8 mouse cellular contexts compared by ENCODE assay signal in the genomic region with DNA sequence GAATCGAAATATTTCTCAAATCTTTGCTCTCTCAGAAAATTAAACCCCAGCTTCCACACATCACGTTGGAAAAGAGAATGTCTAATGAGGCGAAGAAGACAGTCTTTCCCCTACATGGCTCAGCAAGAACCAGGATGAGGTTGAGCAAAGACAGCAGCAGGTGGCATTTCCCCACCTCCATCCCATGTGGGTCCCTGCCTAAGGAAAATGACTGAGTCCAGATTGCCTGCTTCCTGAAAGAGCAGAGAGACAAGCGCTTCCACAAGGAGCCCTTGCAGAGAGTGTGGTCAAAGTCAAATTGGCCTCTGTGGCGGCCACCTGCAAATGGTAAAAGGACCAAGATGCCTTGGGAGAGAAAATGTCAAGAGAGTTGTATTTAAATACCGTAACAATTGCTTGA. TPM values are rescaled to one million over a fixed set of nuclear protein-coding genes. Genes with fewer than 3 reads are reported as not detected.
DNase-seq lines count a peak whose midpoint lies in the region; ATAC-seq and TF ChIP-seq lines count a peak whose summit lies in the region.

No protein-coding gene starts in this region.

- WGBS in lung, postnatal 0 days = 71% methylated on average over 6 of the region's 6 CpGs
- 75% methylated on average over 6 of the region's 6 CpGs for WGBS in lung, adult 2 months
- 68% methylated on average over 6 of the region's 6 CpGs for WGBS in limb, embryonic 12.5 days
- WGBS in stomach, embryonic 16.5 days = 67% methylated on average over 6 of the region's 6 CpGs

- no peak overlapping the region for H3K4me2 ChIP-seq in lung, postnatal 0 days (replicated peaks; ENCODE audit: low read depth, low read length)
- peak overlapping the region; percentile 90 for H3K4me2 ChIP-seq in limb, embryonic 12.5 days
- H3K4me2 ChIP-seq in stomach, embryonic 16.5 days (ENCODE audit: low read depth, low read length) = peak overlapping the region; percentile 89

- H3K27me3 ChIP-seq in lung, postnatal 0 days (replicated peaks; ENCODE audit: insufficient read depth, low read length) = no peaks in the 10 kb centered on the region
- no peaks in the 10 kb centered on the region for H3K27me3 ChIP-seq in limb, embryonic 12.5 days
- no peaks in the 10 kb centered on the region for H3K27me3 ChIP-seq in stomach, embryonic 16.5 days (ENCODE audit: control insufficient read depth, insufficient read depth, low read length)

- no peak for DNase-seq in gastrocnemius, adult 2 months
- DNase-seq in gastrocnemius, postnatal 4 days (ENCODE audit: low spot score in 2 of 2) = no peak
- no peak for DNase-seq in lung, postnatal 0 days (ENCODE audit: low spot score)
- no peak for DNase-seq in lung, adult 2 months
- no peak for DNase-seq in adrenal gland, postnatal 14 days
- no peak for DNase-seq in c-Kit-positive CD71-positive TER-119-positive erythroid progenitor cells, embryonic 14.5 days (ENCODE audit: low spot score)

- TF ChIP-seq CTCF in gastrocnemius, adult 2 months (IDR thresholded peaks at IDR 0.05) = no peak
- TF ChIP-seq CTCF in lung, postnatal 0 days (IDR thresholded peaks at IDR 0.05) = no peak
- TF ChIP-seq CTCF in lung, adult 2 months (IDR thresholded peaks at IDR 0.05; ENCODE audit: insufficient read depth, low read length) = no peak

- TF ChIP-seq POLR2A in lung, adult 2 months (IDR thresholded peaks at IDR 0.05; ENCODE audit: borderline replicate concordance, extremely low read depth, low read depth, low read length) = no peak

- H3K4me1 ChIP-seq in lung, postnatal 0 days (ENCODE audit: insufficient read depth, low read depth, low read length) = peaks cover 30% of the 10 kb centered on the region
- peaks cover 32% of the 10 kb centered on the region for H3K4me1 ChIP-seq in lung, adult 2 months (ENCODE audit: control insufficient read depth, insufficient read depth, low read length)
- H3K4me1 ChIP-seq in limb, embryonic 12.5 days (replicated peaks) = peaks cover 79% of the 10 kb centered on the region
- peaks cover 57% of the 10 kb centered on the region for H3K4me1 ChIP-seq in stomach, embryonic 16.5 days (ENCODE audit: control insufficient read depth, insufficient read depth, low read length)

- no peaks in the 10 kb centered on the region for H3K36me3 ChIP-seq in lung, postnatal 0 days (ENCODE audit: insufficient read depth, low read length)
- H3K36me3 ChIP-seq in limb, embryonic 12.5 days = no peaks in the 10 kb centered on the region
- no peaks in the 10 kb centered on the region for H3K36me3 ChIP-seq in stomach, embryonic 16.5 days (ENCODE audit: control insufficient read depth, insufficient read depth, low read length)

- H3K4me3 ChIP-seq in gastrocnemius, adult 2 months = peak overlapping the region; percentile 93
- no peak overlapping the region for H3K4me3 ChIP-seq in lung, postnatal 0 days (ENCODE audit: low read depth, low read length)
- H3K4me3 ChIP-seq in lung, adult 2 months (replicated peaks; ENCODE audit: extremely low read depth, low read depth, low read length) = no peak overlapping the region
- peak overlapping the region; percentile 85; the same call in 1 of the 2 replicates for H3K4me3 ChIP-seq in limb, embryonic 12.5 days (replicated peaks)
- H3K4me3 ChIP-seq in stomach, embryonic 16.5 days (replicated peaks; ENCODE audit: low read length) = no peak overlapping the region

- H3K9ac ChIP-seq in lung, postnatal 0 days (replicated peaks; ENCODE audit: low read depth) = no peak overlapping the region
- no peak overlapping the region for H3K9ac ChIP-seq in limb, embryonic 12.5 days (replicated peaks)
- H3K9ac ChIP-seq in stomach, embryonic 16.5 days (ENCODE audit: low read length) = peak overlapping the region; percentile 40; the same call in 1 of the 2 replicates

- ATAC-seq in lung, postnatal 0 days = no peak
- ATAC-seq in limb, embryonic 12.5 days (ENCODE audit: insufficient number of reproducible peaks, insufficient read depth, low FRiP score, low TSS enrichment, low read depth) = no peak
- no peak for ATAC-seq in stomach, embryonic 16.5 days (ENCODE audit: insufficient read depth, low FRiP score)

- peak overlapping the region; percentile 97 for H3K27ac ChIP-seq in gastrocnemius, adult 2 months
- H3K27ac ChIP-seq in lung, postnatal 0 days (ENCODE audit: low read length) = peak overlapping the region; percentile 32; the same call in 1 of the 2 replicates
- H3K27ac ChIP-seq in limb, embryonic 12.5 days = no peak overlapping the region
- H3K27ac ChIP-seq in stomach, embryonic 16.5 days (ENCODE audit: low read length) = peak overlapping the region; percentile 89

- TF ChIP-seq EP300 in lung, postnatal 0 days (IDR thresholded peaks at IDR 0.05) = no peak

- H3K9me3 ChIP-seq in lung, postnatal 0 days (ENCODE audit: low read length) = no peaks in the 10 kb centered on the region
- H3K9me3 ChIP-seq in limb, embryonic 12.5 days = no peaks in the 10 kb centered on the region
- H3K9me3 ChIP-seq in stomach, embryonic 16.5 days (replicated peaks; ENCODE audit: control insufficient read depth, low read length) = no peaks in the 10 kb centered on the region

- intact Hi-C loops in gastrocnemius, adult 2 months (cut with DNase I) = no loop called here

RNA-seq across cellular contexts. Expression of gene Ankrd13b, which starts 1.0 kb away (rescaled TPM):
- total RNA-seq in gastrocnemius, adult 2 months (2021) = 10 to 100 TPM in 1 of 2 experiments, 1 to 10 TPM in 1; 9.5 to 10.8 TPM
- 10 to 100 TPM; 13.0 to 13.8 TPM for total RNA-seq in gastrocnemius, postnatal 4 days (2021)
- polyA plus RNA-seq in lung, postnatal 0 days (2015; fragmentation: Nextera tagmentation; extraction: Ambion mirVana) = 1.9 and 2.2 TPM in 2 replicates
- polyA plus RNA-seq in lung, adult 2 months (2012; rRNA removed) = 21.8 and 22.4 TPM in 2 replicates
- polyA plus RNA-seq in limb, embryonic 12.5 days (2016; fragmentation: Nextera tagmentation; extraction: Ambion mirVana) = 12.9 and 13.1 TPM in 2 replicates
- polyA plus RNA-seq in stomach, embryonic 16.5 days (2015; fragmentation: Nextera tagmentation; extraction: Ambion mirVana) = 2.4 and 2.8 TPM in 2 replicates
- total RNA-seq in adrenal gland, postnatal 14 days (2021) = 8.2 and 10.4 TPM in 2 replicates

RNA-seq across cellular contexts. Expression of gene Git1, which starts 2.9 kb away (rescaled TPM):
- 10 to 100 TPM; 25.9 to 33.3 TPM for total RNA-seq in gastrocnemius, adult 2 months (2021)
- total RNA-seq in gastrocnemius, postnatal 4 days (2021) = 10 to 100 TPM; 48.5 to 52.9 TPM
- polyA plus RNA-seq in lung, postnatal 0 days (2015; fragmentation: Nextera tagmentation; extraction: Ambion mirVana) = 12.3 and 12.6 TPM in 2 replicates
- 112 TPM in 2 replicates for polyA plus RNA-seq in lung, adult 2 months (2012; rRNA removed)
- polyA plus RNA-seq in limb, embryonic 12.5 days (2016; fragmentation: Nextera tagmentation; extraction: Ambion mirVana) = 10.2 and 10.3 TPM in 2 replicates
- polyA plus RNA-seq in stomach, embryonic 16.5 days (2015; fragmentation: Nextera tagmentation; extraction: Ambion mirVana) = 7.9 and 9.1 TPM in 2 replicates
- total RNA-seq in adrenal gland, postnatal 14 days (2021) = 49.5 and 53.0 TPM in 2 replicates

RNA-seq across cellular contexts. Expression of gene Abhd15, which starts 24.5 kb away (rescaled TPM):
- total RNA-seq in gastrocnemius, adult 2 months (2021) = under 1 TPM; 0.18 to 0.50 TPM
- total RNA-seq in gastrocnemius, postnatal 4 days (2021) = 1 to 10 TPM; 1.2 to 2.5 TPM
- polyA plus RNA-seq in lung, postnatal 0 days (2015; fragmentation: Nextera tagmentation; extraction: Ambion mirVana) = 4.1 and 4.3 TPM in 2 replicates
- polyA plus RNA-seq in lung, adult 2 months (2012; rRNA removed) = 3.8 and 5.9 TPM in 2 replicates
- 1.5 and 2.4 TPM in 2 replicates for polyA plus RNA-seq in limb, embryonic 12.5 days (2016; fragmentation: Nextera tagmentation; extraction: Ambion mirVana)
- 3.2 and 4.2 TPM in 2 replicates for polyA plus RNA-seq in stomach, embryonic 16.5 days (2015; fragmentation: Nextera tagmentation; extraction: Ambion mirVana)
- total RNA-seq in adrenal gland, postnatal 14 days (2021) = 24.3 and 26.9 TPM in 2 replicates

RNA-seq across cellular contexts. Expression of gene Trp53i13, which starts 25.3 kb away (rescaled TPM):
- 1 to 10 TPM; 2.3 to 5.0 TPM for total RNA-seq in gastrocnemius, adult 2 months (2021)
- total RNA-seq in gastrocnemius, postnatal 4 days (2021) = 10 to 100 TPM; 14.8 to 15.0 TPM
- polyA plus RNA-seq in lung, postnatal 0 days (2015; fragmentation: Nextera tagmentation; extraction: Ambion mirVana) = 27.4 and 32.9 TPM in 2 replicates
- polyA plus RNA-seq in lung, adult 2 months (2012; rRNA removed) = 31.8 and 41.5 TPM in 2 replicates
- polyA plus RNA-seq in limb, embryonic 12.5 days (2016; fragmentation: Nextera tagmentation; extraction: Ambion mirVana) = 49.1 and 53.2 TPM in 2 replicates
- polyA plus RNA-seq in stomach, embryonic 16.5 days (2015; fragmentation: Nextera tagmentation; extraction: Ambion mirVana) = 25.1 and 25.5 TPM in 2 replicates
- total RNA-seq in adrenal gland, postnatal 14 days (2021) = 9.6 and 12.5 TPM in 2 replicates

RNA-seq across cellular contexts. Expression of gene Coro6, which starts 28.2 kb away (rescaled TPM):
- 100 to 1,000 TPM; 165 to 257 TPM for total RNA-seq in gastrocnemius, adult 2 months (2021)
- 10 to 100 TPM; 82.0 to 90.3 TPM for total RNA-seq in gastrocnemius, postnatal 4 days (2021)
- 0.26 and 0.45 TPM in 2 replicates for polyA plus RNA-seq in lung, postnatal 0 days (2015; fragmentation: Nextera tagmentation; extraction: Ambion mirVana)
- polyA plus RNA-seq in lung, adult 2 months (2012; rRNA removed) = 23.6 and 34.3 TPM in 2 replicates
- 0.33 and 0.54 TPM in 2 replicates for polyA plus RNA-seq in limb, embryonic 12.5 days (2016; fragmentation: Nextera tagmentation; extraction: Ambion mirVana)
- polyA plus RNA-seq in stomach, embryonic 16.5 days (2015; fragmentation: Nextera tagmentation; extraction: Ambion mirVana) = 0.12 and 2.0 TPM in 2 replicates
- total RNA-seq in adrenal gland, postnatal 14 days (2021) = 3.6 and 7.8 TPM in 2 replicates

Comparison
In these comparisons a context has a peak if more than half of its experiments do, and no peak if none do; other contexts are left out.
1. H3K4me3 ChIP-seq: peak in gastrocnemius, adult 2 months (single experiment) and limb, embryonic 12.5 days (single experiment); none in lung, postnatal 0 days (single experiment), lung, adult 2 months (single experiment) and stomach, embryonic 16.5 days (single experiment).